11 mouse cellular contexts compared by ENCODE assay signal in genomic region chr11:69989949-69990348, GRCm38 (mm10). TPM values are rescaled to one million over a fixed set of nuclear protein-coding genes. Genes with fewer than 3 reads are reported as not detected.
A peak's percentile ranks its signal among the peaks of the same experiment; 100 is the strongest.
DNase-seq lines count a peak whose midpoint lies in the region; ATAC-seq and TF ChIP-seq lines count a peak whose summit lies in the region.
"Had no signal": no experiment of that assay in that cellular context is flagged by ENCODE, and none has a peak within 500 bp of the region (broad histone marks: within the 10 kb centered on the region; RNA-seq: fewer than 3 reads in every experiment).

No protein-coding gene starts in this region.

- WGBS in heart, embryonic 10.5 days: 82% methylated on average over 8 of the region's 8 CpGs
- WGBS in lung, embryonic 14.5 days: 83% methylated on average over 8 of the region's 8 CpGs
- 89% methylated on average over 8 of the region's 8 CpGs for WGBS in liver, embryonic 16.5 days (ENCODE audit: insufficient replicate concordance)

- no peaks in the 10 kb centered on the region for H3K9me3 ChIP-seq in heart, embryonic 10.5 days
- H3K9me3 ChIP-seq in lung, embryonic 14.5 days (ENCODE audit: low read depth, low read length): no peaks in the 10 kb centered on the region
- H3K9me3 ChIP-seq in liver, embryonic 16.5 days (replicated peaks; ENCODE audit: control insufficient read depth, low read length): no peaks in the 10 kb centered on the region

- peaks cover 70% of the 10 kb centered on the region for H3K36me3 ChIP-seq in heart, embryonic 10.5 days
- H3K36me3 ChIP-seq in lung, embryonic 14.5 days (ENCODE audit: insufficient read depth): peaks cover 68% of the 10 kb centered on the region
- peaks cover 39% of the 10 kb centered on the region for H3K36me3 ChIP-seq in liver, embryonic 16.5 days (ENCODE audit: control insufficient read depth, insufficient read depth)

- H3K4me1 ChIP-seq in heart, embryonic 10.5 days: peaks cover 19% of the 10 kb centered on the region
- peaks cover 8% of the 10 kb centered on the region; the same call in 1 of the 2 replicates for H3K4me1 ChIP-seq in lung, embryonic 14.5 days (ENCODE audit: insufficient read depth)
- no peaks in the 10 kb centered on the region for H3K4me1 ChIP-seq in embryonic fibroblast, embryonic 13.5 days (ENCODE audit: control insufficient read depth, insufficient read depth, low read length)
- peaks cover 24% of the 10 kb centered on the region for H3K4me1 ChIP-seq in liver, embryonic 16.5 days (ENCODE audit: control insufficient read depth, low read depth, low read length)

- no peak overlapping the region for H3K4me2 ChIP-seq in lung, embryonic 14.5 days
- no peak overlapping the region for H3K4me2 ChIP-seq in liver, embryonic 16.5 days (ENCODE audit: low read depth, low read length)

- ATAC-seq in lung, embryonic 14.5 days (ENCODE audit: insufficient read depth): no peak
- no peak for ATAC-seq in liver, embryonic 16.5 days (ENCODE audit: low read depth)
- no peak for ATAC-seq in erythroblast, adult 5-6 weeks (replicated peaks; ENCODE audit: low FRiP score, poor library complexity, severe bottlenecking)

- H3K4me3 ChIP-seq in heart, embryonic 10.5 days: no peak overlapping the region
- no peak overlapping the region for H3K4me3 ChIP-seq in lung, embryonic 14.5 days (ENCODE audit: low read depth, low read length)
- no peak overlapping the region for H3K4me3 ChIP-seq in embryonic fibroblast, embryonic 13.5 days (ENCODE audit: insufficient read depth, low read length)
- no peak overlapping the region for H3K4me3 ChIP-seq in liver, embryonic 16.5 days (ENCODE audit: low read depth, low read length)

- H3K27ac ChIP-seq in heart, embryonic 10.5 days: 0 out of 2 replicates have a peak overlapping the region, but pooled peaks have one; percentile 16
- peak overlapping the region; percentile 90 for H3K27ac ChIP-seq in lung, embryonic 14.5 days (ENCODE audit: low read depth)
- peak overlapping the region; percentile 14 for H3K27ac ChIP-seq in embryonic fibroblast, embryonic 13.5 days (ENCODE audit: insufficient read depth, low read length)
- peak overlapping the region; percentile 99 for H3K27ac ChIP-seq in liver, embryonic 16.5 days (ENCODE audit: low read length)

- TF ChIP-seq CTCF in lung, embryonic 14.5 days (IDR thresholded peaks at IDR 0.05; ENCODE audit: low read depth): no peak
- no peak for TF ChIP-seq CTCF in embryonic fibroblast, embryonic 13.5 days (IDR thresholded peaks at IDR 0.05; ENCODE audit: borderline replicate concordance, insufficient read depth, low read length)

- TF ChIP-seq POLR2A in embryonic fibroblast, embryonic 13.5 days (IDR thresholded peaks at IDR 0.05; ENCODE audit: low read depth, low read length): no peak

- no peak for DNase-seq in heart, embryonic 10.5 days (ENCODE audit: low spot score)
- DNase-seq in heart, postnatal 10 days: no peak
- no peak for DNase-seq in lung, embryonic 14.5 days
- no peak for DNase-seq in lung, postnatal 36 days
- DNase-seq in frontal cortex, postnatal 25 days (ENCODE audit: low spot score in 2 of 2): no peak
- DNase-seq: adrenal gland, adult 8-10 months; right cerebral cortex, postnatal 14 days; thymus, postnatal 36 days had no signal

- intact Hi-C loops in heart, postnatal 10 days (cut with DNase I): loop anchor here (5.0 kb wide), 1 partner anchor 233 kb away; the partner anchor contains the start of gene Polr2a

- H3K9ac ChIP-seq in lung, embryonic 14.5 days: no peak overlapping the region
- H3K9ac ChIP-seq in liver, embryonic 16.5 days (ENCODE audit: low read depth, low read length): no peak overlapping the region

- H3K27me3 ChIP-seq in heart, embryonic 10.5 days (ENCODE audit: insufficient read depth, poor library complexity, severe bottlenecking): no peaks in the 10 kb centered on the region
- H3K27me3 ChIP-seq in lung, embryonic 14.5 days (ENCODE audit: insufficient read depth, low read length): no peaks in the 10 kb centered on the region
- no peaks in the 10 kb centered on the region for H3K27me3 ChIP-seq in liver, embryonic 16.5 days (ENCODE audit: control insufficient read depth, insufficient read depth, low read depth, low read length)

RNA-seq across cellular contexts. Expression of gene Gabarap, which starts 1.0 kb away (rescaled TPM):
- polyA plus RNA-seq in heart, embryonic 10.5 days (2016; fragmentation: Nextera tagmentation; extraction: Ambion mirVana): 365 and 379 TPM in 2 replicates
- 100 to 1,000 TPM; 275 to 295 TPM for total RNA-seq in heart, postnatal 10 days (2021)
- 444 and 455 TPM in 2 replicates for polyA plus RNA-seq in lung, embryonic 14.5 days (2014; fragmentation: Nextera tagmentation; extraction: Ambion mirVana)
- polyA plus RNA-seq in embryonic fibroblast, embryonic 13.5 days (2011; ENCODE audit: insufficient read length, low read depth, missing spikeins): 639 and 646 TPM in 2 replicates
- polyA plus RNA-seq in liver, embryonic 16.5 days (2015; fragmentation: Nextera tagmentation; extraction: Ambion mirVana): 255 and 280 TPM in 2 replicates
- total RNA-seq in erythroblast, adult 5-6 weeks (2015; ENCODE audit: low replicate concordance): 328 and 394 TPM in 2 replicates
- total RNA-seq in erythroblast, adult 5-6 weeks (2017; ENCODE audit: low replicate concordance): 127 and 214 TPM in 2 replicates

RNA-seq across cellular contexts. Expression of gene Phf23, which starts 5.6 kb away (rescaled TPM):
- 51.8 and 73.3 TPM in 2 replicates for polyA plus RNA-seq in heart, embryonic 10.5 days (2016; fragmentation: Nextera tagmentation; extraction: Ambion mirVana)
- total RNA-seq in heart, postnatal 10 days (2021): 10 to 100 TPM; 23.1 to 27.7 TPM
- polyA plus RNA-seq in lung, embryonic 14.5 days (2014; fragmentation: Nextera tagmentation; extraction: Ambion mirVana): 41.1 and 42.8 TPM in 2 replicates
- polyA plus RNA-seq in embryonic fibroblast, embryonic 13.5 days (2011; ENCODE audit: insufficient read length, low read depth, missing spikeins): 78.6 and 89.1 TPM in 2 replicates
- polyA plus RNA-seq in liver, embryonic 16.5 days (2015; fragmentation: Nextera tagmentation; extraction: Ambion mirVana): 17.5 and 18.2 TPM in 2 replicates
- 8.5 and 11.3 TPM in 2 replicates for total RNA-seq in erythroblast, adult 5-6 weeks (2015; ENCODE audit: low replicate concordance)
- 7.4 and 11.0 TPM in 2 replicates for total RNA-seq in erythroblast, adult 5-6 weeks (2017; ENCODE audit: low replicate concordance)

RNA-seq across cellular contexts. Expression of gene Elp5, which starts 7.6 kb away (rescaled TPM):
- 135 and 147 TPM in 2 replicates for polyA plus RNA-seq in heart, embryonic 10.5 days (2016; fragmentation: Nextera tagmentation; extraction: Ambion mirVana)
- total RNA-seq in heart, postnatal 10 days (2021): 10 to 100 TPM; 60.7 to 64.6 TPM
- 108 and 113 TPM in 2 replicates for polyA plus RNA-seq in lung, embryonic 14.5 days (2014; fragmentation: Nextera tagmentation; extraction: Ambion mirVana)
- polyA plus RNA-seq in embryonic fibroblast, embryonic 13.5 days (2011; ENCODE audit: insufficient read length, low read depth, missing spikeins): 68.8 and 86.1 TPM in 2 replicates
- polyA plus RNA-seq in liver, embryonic 16.5 days (2015; fragmentation: Nextera tagmentation; extraction: Ambion mirVana): 55.1 and 57.2 TPM in 2 replicates
- 24.9 and 35.5 TPM in 2 replicates for total RNA-seq in erythroblast, adult 5-6 weeks (2015; ENCODE audit: low replicate concordance)
- total RNA-seq in erythroblast, adult 5-6 weeks (2017; ENCODE audit: low replicate concordance): 14.5 and 18.7 TPM in 2 replicates

RNA-seq across cellular contexts. Expression of gene Ctdnep1, which starts 9.0 kb away (rescaled TPM):
- 20.5 and 23.8 TPM in 2 replicates for polyA plus RNA-seq in heart, embryonic 10.5 days (2016; fragmentation: Nextera tagmentation; extraction: Ambion mirVana)
- total RNA-seq in heart, postnatal 10 days (2021): 100 to 1,000 TPM; 144 to 159 TPM
- 25.4 and 28.3 TPM in 2 replicates for polyA plus RNA-seq in lung, embryonic 14.5 days (2014; fragmentation: Nextera tagmentation; extraction: Ambion mirVana)
- 140 and 171 TPM in 2 replicates for polyA plus RNA-seq in embryonic fibroblast, embryonic 13.5 days (2011; ENCODE audit: insufficient read length, low read depth, missing spikeins)
- polyA plus RNA-seq in liver, embryonic 16.5 days (2015; fragmentation: Nextera tagmentation; extraction: Ambion mirVana): 7.1 and 7.3 TPM in 2 replicates
- total RNA-seq in erythroblast, adult 5-6 weeks (2015; ENCODE audit: low replicate concordance): 48.1 and 52.3 TPM in 2 replicates
- 10.8 and 12.5 TPM in 2 replicates for total RNA-seq in erythroblast, adult 5-6 weeks (2017; ENCODE audit: low replicate concordance)

RNA-seq across cellular contexts. Expression of gene Dvl2, which starts 10.4 kb away (rescaled TPM):
- polyA plus RNA-seq in heart, embryonic 10.5 days (2016; fragmentation: Nextera tagmentation; extraction: Ambion mirVana): 29.5 and 40.3 TPM in 2 replicates
- 10 to 100 TPM in 1 of 2 experiments, 1 to 10 TPM in 1; 8.6 to 11.8 TPM for total RNA-seq in heart, postnatal 10 days (2021)
- 36.2 and 40.8 TPM in 2 replicates for polyA plus RNA-seq in lung, embryonic 14.5 days (2014; fragmentation: Nextera tagmentation; extraction: Ambion mirVana)
- polyA plus RNA-seq in embryonic fibroblast, embryonic 13.5 days (2011; ENCODE audit: insufficient read length, low read depth, missing spikeins): 27.7 and 32.1 TPM in 2 replicates
- polyA plus RNA-seq in liver, embryonic 16.5 days (2015; fragmentation: Nextera tagmentation; extraction: Ambion mirVana): 4.4 and 5.1 TPM in 2 replicates
- total RNA-seq in erythroblast, adult 5-6 weeks (2015; ENCODE audit: low replicate concordance): 1.3 and 4.2 TPM in 2 replicates
- total RNA-seq in erythroblast, adult 5-6 weeks (2017; ENCODE audit: low replicate concordance): 2.1 and 7.4 TPM in 2 replicates

Comparison
In these comparisons a context has a peak if more than half of its experiments do, and no peak if none do; other contexts are left out.
1. H3K27ac ChIP-seq: peak in every context shown above with its lines; median percentile 99 in liver, embryonic 16.5 days; 90 in lung, embryonic 14.5 days; 16 in heart, embryonic 10.5 days; 14 in embryonic fibroblast, embryonic 13.5 days.